Mouse (Mus musculus): ENCODE data around the gene Mark3. TPM values are rescaled to one million over a fixed set of nuclear protein-coding genes. Genes with fewer than 3 reads are reported as not detected.

Gene Mark3
- total and polyA plus RNA-seq, 3 experiments, result 43.9 to 71.6 TPM; not detected in 1

DNA sequence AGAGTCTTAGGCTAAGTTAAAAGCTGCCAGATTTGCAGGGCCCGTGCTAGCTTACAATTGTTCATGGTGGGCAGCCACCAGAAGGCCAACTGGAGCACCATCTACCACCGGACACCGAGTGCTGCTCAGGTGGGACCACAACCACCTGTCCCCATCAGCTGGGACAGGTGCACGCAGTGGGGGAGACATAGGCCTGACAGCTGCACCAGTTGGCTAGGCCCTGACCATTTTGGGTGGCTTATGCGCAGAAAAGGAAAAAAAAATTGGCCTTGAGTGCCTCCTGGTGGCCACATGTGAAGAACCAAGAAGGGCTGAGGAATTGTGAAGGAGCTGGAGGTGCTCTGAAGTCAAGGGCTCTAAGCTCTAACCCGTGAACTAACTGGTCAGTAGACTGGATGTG lies 121.9 kb downstream of the Mark3 start:
- Histone ChIP-seq H3K4me1 (ENCODE audit: control insufficient read depth in 1 of 2, insufficient read depth in 2 of 2, low read length in 2 of 2) (no peaks in the 10 kb centered on the region), H3K9ac (ENCODE audit: control insufficient read depth, low read depth, low read length, poor library complexity, severe bottlenecking) (no peak overlapping the region), H3K9me3 (replicated peaks; ENCODE audit: insufficient read depth, low read length) (no peaks in the 10 kb centered on the region), H3K36me3 (ENCODE audit: control insufficient read depth in 1 of 2, insufficient read depth in 2 of 2, low read length in 2 of 2) (no peaks in the 10 kb centered on the region), H3K4me3 (ENCODE audit: control insufficient read depth in 1 of 2, insufficient read depth in 1 of 2, low read depth in 2 of 2, low read length in 2 of 2) (no peak overlapping the region), H3K79me2 (ENCODE audit: control insufficient read depth, insufficient read depth, low read length, poor library complexity) (no peaks in the 10 kb centered on the region), H3K27ac (ENCODE audit: control insufficient read depth, low read depth, low read length) (no peak overlapping the region), H3K27me3 (ENCODE audit: control insufficient read depth in 1 of 2, insufficient read depth in 2 of 2, low read length in 2 of 2) (no peaks in the 10 kb centered on the region)
- no peak for TF ChIP-seq ZKSCAN1 (IDR thresholded peaks at IDR 0.05; ENCODE audit: low read depth, low read length)
- no peak for TF ChIP-seq TBP (IDR thresholded peaks at IDR 0.05; ENCODE audit: low read depth, low read length)
- no peak for TF ChIP-seq UBTF (IDR thresholded peaks at IDR 0.05; ENCODE audit: borderline replicate concordance, insufficient read depth, low read depth, low read length)
- no peak for TF ChIP-seq GATA1 (IDR thresholded peaks at IDR 0.05; ENCODE audit: low read depth, low read length)
- no peak for TF ChIP-seq ELF1 (IDR thresholded peaks at IDR 0.05; ENCODE audit: low read depth, low read length)
- no peak for TF ChIP-seq CHD2 (IDR thresholded peaks at IDR 0.05; ENCODE audit: low read length)
- TF ChIP-seq NRF1 (IDR thresholded peaks at IDR 0.05; ENCODE audit: insufficient read depth, low read depth, low read length, poor library complexity, severe bottlenecking), result no peak
- TF ChIP-seq RAD21 (IDR thresholded peaks at IDR 0.05; ENCODE audit: low read depth, low read length), result peak; percentile 83
- no peak for TF ChIP-seq POLR2AphosphoS5 (IDR thresholded peaks at IDR 0.05; ENCODE audit: borderline replicate concordance, low read depth, low read length)
- TF ChIP-seq GABPA (IDR thresholded peaks at IDR 0.05; ENCODE audit: low read depth, low read length), result no peak
- TF ChIP-seq ZC3H11A (IDR thresholded peaks at IDR 0.05; ENCODE audit: low read depth, low read length), result peak; percentile 84
- no peak for TF ChIP-seq POLR2AphosphoS2 (IDR thresholded peaks at IDR 0.05; ENCODE audit: low read length)
- TF ChIP-seq SIN3A (IDR thresholded peaks at IDR 0.05; ENCODE audit: low read length), result 0 out of 2 replicates have a peak, but pooled peaks have one; percentile 38
- no peak for TF ChIP-seq MYB (IDR thresholded peaks at IDR 0.05; ENCODE audit: low read depth, low read length)
- peak; percentile 90 for TF ChIP-seq SMC3 (IDR thresholded peaks at IDR 0.05; ENCODE audit: low read depth, low read length)
- TF ChIP-seq RCOR1 (IDR thresholded peaks at IDR 0.05; ENCODE audit: low read depth, low read length), result no peak
- TF ChIP-seq MXI1 (IDR thresholded peaks at IDR 0.05; ENCODE audit: low read depth, low read length), result no peak
- TF ChIP-seq E2F4 (IDR thresholded peaks at IDR 0.05; ENCODE audit: borderline replicate concordance, low read depth, low read length), result no peak
- TF ChIP-seq MAZ (IDR thresholded peaks at IDR 0.05; ENCODE audit: low read depth, low read length), result no peak
- peak; percentile 50 to 84 (median 65) for TF ChIP-seq CTCF (IDR thresholded peaks at IDR 0.05 in 2 of 3, conservative IDR thresholded peaks at IDR 0.05 in 1 of 3; ENCODE audit: control insufficient read depth in 1 of 3, insufficient read depth in 1 of 3, low read depth in 2 of 3, low read length in 3 of 3, poor library complexity in 1 of 3, severe bottlenecking in 1 of 3)
- no peak for TF ChIP-seq CHD1 (IDR thresholded peaks at IDR 0.05; ENCODE audit: low read depth, low read length)
- no peak for TF ChIP-seq ZMIZ1 (IDR thresholded peaks at IDR 0.05; ENCODE audit: low read depth, low read length)
- no peak for TF ChIP-seq USF2 (IDR thresholded peaks at IDR 0.05; ENCODE audit: borderline replicate concordance in 1 of 2, insufficient read depth in 1 of 2, low read depth in 1 of 2, low read length in 2 of 2)
- TF ChIP-seq MEF2A (IDR thresholded peaks at IDR 0.05; ENCODE audit: extremely low read depth, insufficient replicate concordance, low read depth, low read length, poor library complexity, severe bottlenecking), result no peak
- no peak for TF ChIP-seq MAX (IDR thresholded peaks at IDR 0.05; ENCODE audit: low read length)
- no peak for TF ChIP-seq HCFC1 (IDR thresholded peaks at IDR 0.05; ENCODE audit: low read depth, low read length)
- TF ChIP-seq ETS1 (IDR thresholded peaks at IDR 0.05; ENCODE audit: low read depth, low read length), result no peak
- no peak for TF ChIP-seq NELFE (IDR thresholded peaks at IDR 0.05; ENCODE audit: low read depth, low read length)
- TF ChIP-seq BHLHE40 (IDR thresholded peaks at IDR 0.05; ENCODE audit: borderline replicate concordance, low read depth, low read length), result no peak
- no peak for TF ChIP-seq JUND (IDR thresholded peaks at IDR 0.05; ENCODE audit: low read depth, low read length)
- TF ChIP-seq MAFK (IDR thresholded peaks at IDR 0.05; ENCODE audit: borderline replicate concordance, low read depth, low read length), result no peak
- no peak for TF ChIP-seq POLR2A (IDR thresholded peaks at IDR 0.05; ENCODE audit: control insufficient read depth in 1 of 2, insufficient read depth in 1 of 2, low read depth in 1 of 2, low read length in 2 of 2, poor library complexity in 1 of 2)
- TF ChIP-seq TAL1 (IDR thresholded peaks at IDR 0.05; ENCODE audit: low read length), result no peak
- no peak for TF ChIP-seq EP300 (IDR thresholded peaks at IDR 0.05; ENCODE audit: low read depth in 1 of 2, low read length in 2 of 2)
- TF ChIP-seq MYC (IDR thresholded peaks at IDR 0.05; ENCODE audit: low read depth, low read length), result no peak
- no peak for TF ChIP-seq USF1 (IDR thresholded peaks at IDR 0.05; ENCODE audit: low read depth, low read length)
- TF ChIP-seq KAT2A (conservative IDR thresholded peaks at IDR 0.05; ENCODE audit: low read depth, low read length), result no peak
- TF ChIP-seq TCF12 (IDR thresholded peaks at IDR 0.05; ENCODE audit: low read depth, low read length), result no peak
- peak; percentile 95 for TF ChIP-seq ZNF384 (IDR thresholded peaks at IDR 0.05; ENCODE audit: low read depth, low read length)
- DNase-seq (ENCODE audit: low read depth, low spot score), result peak; percentile 71
